Mouse (Mus musculus) lung, postnatal 0 days (tissue): ENCODE data around the gene Mfng. TPM values are rescaled to one million over a fixed set of nuclear protein-coding genes. Genes with fewer than 3 reads are reported as not detected.

ENCODE experiments used
- ATAC-seq: fragments of 200-750 bp; cut with Nextera tagmentation; 2 replicates; pipeline ENCODE4 v1.8.0; 2017; ENCODE audit warnings: moderate library complexity
- DNase-seq: peaks from one replicate; pipeline ENCODE4 v3.0.0-alpha.2; 2016; ENCODE audit warnings: low spot score
- H3K27ac ChIP-seq: fragments of 300-500 bp; sonication (generic); 2 replicates; pipeline ENCODE4 v1.5.1; 2014; ENCODE audit warnings: antibody characterized with exemption, mild to moderate bottlenecking, low read length, mixed read lengths
- H3K27me3 ChIP-seq: fragments of 300-500 bp; sonication (generic); replicated peaks from 2 replicates; pipeline ENCODE4 v1.6.1; 2014; ENCODE audit warnings: low read length, mixed read lengths; ENCODE audit not compliant: insufficient read depth
- H3K36me3 ChIP-seq: fragments of 300-500 bp; sonication (generic); 2 replicates; pipeline ENCODE4 v1.6.1; 2014; ENCODE audit warnings: low read length, mixed read lengths; ENCODE audit not compliant: insufficient read depth
- H3K4me1 ChIP-seq: fragments of 300-500 bp; sonication (generic); 2 replicates; pipeline ENCODE4 v1.6.1; 2014; ENCODE audit warnings: antibody characterized with exemption, low read depth, low read length, mixed read lengths; ENCODE audit not compliant: insufficient read depth
- H3K4me2 ChIP-seq: fragments of 300-500 bp; sonication (generic); replicated peaks from 2 replicates; pipeline ENCODE4 v1.6.1; 2014; ENCODE audit warnings: low read depth, mild to moderate bottlenecking, low read length, moderate library complexity, mixed read lengths
- H3K4me3 ChIP-seq: fragments of 300-500 bp; sonication (generic); 2 replicates; pipeline ENCODE4 v1.5.1; 2014; ENCODE audit warnings: low read depth, low read length
- H3K9ac ChIP-seq: fragments of 300-500 bp; sonication (generic); replicated peaks from 2 replicates; pipeline ENCODE4 v1.6.1; 2014; ENCODE audit warnings: low read depth, mild to moderate bottlenecking
- H3K9me3 ChIP-seq: fragments of 300-500 bp; sonication (generic); 2 replicates; pipeline ENCODE4 v1.6.1; 2016; ENCODE audit warnings: low read length, mixed read lengths
- CTCF ChIP-seq: IDR thresholded peaks from 2 replicates; pipeline ENCODE4 v1.5.1; 2016; ENCODE audit warnings: antibody characterized with exemption, mild to moderate bottlenecking
- EP300 ChIP-seq: IDR thresholded peaks from 2 replicates; pipeline ENCODE4 v1.6.1; 2016; ENCODE audit warnings: antibody characterized with exemption, mild to moderate bottlenecking, control low read depth
- WGBS: fragments of 180-500 bp; shearing (Covaris S2); extraction: QIAGEN DNeasy Blood & Tissue Kit; methylation state at CpG from one replicate; pipeline ENCODE4 v1.1.7; 2014; 5-methylcytosine and 5-hydroxymethylcytosine counted together
- polyA plus RNA-seq: library from polyadenylated mRNA; unstranded; fragments of >200 nt; fragmentation: Nextera tagmentation; extraction: Ambion mirVana; gene quantifications from 2 replicates; pipeline ENCODE4 v1.2.1, GENCODE M21; 2015

Mfng gene
- polyA plus RNA-seq, 1 experiment from 2014 or later = 47.8 TPM

GRCm38 (mm10) chr15:78735431-78736180 is 37.7 kb downstream of the Mfng start:
- TF ChIP-seq CTCF (no peak), EP300 (no peak)
- Histone ChIP-seq H3K36me3 (no peaks in the 10 kb centered on the region), H3K4me2 (no peak overlapping the region), H3K27me3 (no peaks in the 10 kb centered on the region), H3K4me3 (no peak overlapping the region), H3K9me3 (no peaks in the 10 kb centered on the region), H3K9ac (no peak overlapping the region), H3K27ac (no peak overlapping the region), H3K4me1 (no peaks in the 10 kb centered on the region)
- 19% methylated on average over 17 of the region's 17 CpGs for WGBS
- ATAC-seq = no peak
- no peak for DNase-seq

GRCm38 (mm10) chr15:78731830-78732229 is 41.4 kb downstream of the Mfng start:
- no peak overlapping the region for H3K4me2 ChIP-seq
- no peak overlapping the region for H3K4me3 ChIP-seq
- ATAC-seq (no peak), DNase-seq (no peak)
- no peaks in the 10 kb centered on the region for H3K27me3 ChIP-seq
- TF ChIP-seq CTCF (no peak), EP300 (no peak)
- H3K9me3 ChIP-seq = no peaks in the 10 kb centered on the region
- H3K36me3 ChIP-seq = no peaks in the 10 kb centered on the region
- no peak overlapping the region for H3K27ac ChIP-seq
- H3K4me1 ChIP-seq = no peaks in the 10 kb centered on the region
- H3K9ac ChIP-seq = no peak overlapping the region
- WGBS = 47% methylated on average over 4 of the region's 4 CpGs

GRCm38 (mm10) chr15:78730315-78731049 is 42.8 kb downstream of the Mfng start:
- WGBS = 65% methylated on average over 12 of the region's 12 CpGs
- Histone ChIP-seq H3K4me2 (no peak overlapping the region), H3K27me3 (no peaks in the 10 kb centered on the region), H3K4me3 (no peak overlapping the region), H3K27ac (no peak overlapping the region), H3K36me3 (no peaks in the 10 kb centered on the region), H3K4me1 (no peaks in the 10 kb centered on the region), H3K9ac (no peak overlapping the region), H3K9me3 (no peaks in the 10 kb centered on the region)
- TF ChIP-seq EP300 (no peak), CTCF (no peak)
- ATAC-seq (no peak), DNase-seq (no peak)

GRCm38 (mm10) chr15:78726697-78727096 is 46.6 kb downstream of the Mfng start:
- TF ChIP-seq CTCF (no peak), EP300 (no peak)
- ATAC-seq (no peak), DNase-seq (no peak)
- H3K27me3 ChIP-seq = no peaks in the 10 kb centered on the region
- H3K9me3 ChIP-seq = no peaks in the 10 kb centered on the region
- H3K9ac ChIP-seq = no peak overlapping the region
- H3K27ac ChIP-seq = no peak overlapping the region
- H3K4me2 ChIP-seq = no peak overlapping the region
- no peaks in the 10 kb centered on the region for H3K36me3 ChIP-seq
- WGBS = 59% methylated on average over 7 of the region's 7 CpGs
- no peak overlapping the region for H3K4me3 ChIP-seq
- H3K4me1 ChIP-seq = no peaks in the 10 kb centered on the region

DNA sequence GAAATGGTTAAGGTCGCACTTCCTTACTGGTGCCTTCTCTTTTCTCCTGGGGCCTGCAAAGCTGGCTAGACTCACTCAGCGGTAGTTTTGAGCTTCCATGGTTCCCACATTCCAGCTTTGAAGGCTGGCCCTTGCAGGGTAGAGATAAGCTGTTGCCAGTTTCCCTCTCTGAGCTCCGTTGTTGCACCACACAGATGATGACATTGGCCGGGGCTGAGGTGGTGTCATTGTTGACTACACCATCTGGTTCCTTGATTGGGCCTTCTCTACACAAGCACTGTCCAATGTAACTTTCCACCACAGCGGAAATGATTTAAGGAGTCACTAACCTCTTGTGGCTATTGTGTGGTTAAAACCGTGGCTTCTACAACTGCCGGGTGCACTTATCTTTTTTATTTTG is 52.7 kb downstream of the Mfng start:
- peak; percentile 24 for DNase-seq
- peaks cover 35% of the 10 kb centered on the region for H3K27me3 ChIP-seq
- no peaks in the 10 kb centered on the region for H3K9me3 ChIP-seq

DNA sequence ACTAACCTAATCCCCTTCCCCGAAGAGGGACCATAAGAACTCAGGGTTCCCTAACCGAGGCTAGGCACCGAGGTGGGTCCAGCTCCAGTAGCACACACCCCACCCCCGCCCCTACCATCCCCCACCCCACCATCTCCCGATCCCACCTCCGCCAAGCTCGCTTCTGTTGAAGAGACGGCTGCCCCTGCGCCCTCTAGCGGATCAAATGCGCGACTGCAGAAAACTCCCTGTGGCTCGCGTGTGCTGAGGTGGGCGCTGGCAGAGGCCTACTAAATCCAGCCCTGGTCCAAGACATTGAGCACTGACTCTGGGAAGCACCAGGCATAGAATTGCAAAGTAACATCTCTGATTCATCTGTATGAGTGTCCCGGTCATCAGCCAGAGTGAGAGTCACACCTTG is 53.2 kb downstream of the Mfng start:
- WGBS = 3% methylated on average over 16 of the region's 16 CpGs
- H3K4me3 ChIP-seq = no peak overlapping the region
- peaks cover 36% of the 10 kb centered on the region for H3K27me3 ChIP-seq
- peak; percentile 81 for TF ChIP-seq CTCF
- TF ChIP-seq EP300 = no peak
- no peaks in the 10 kb centered on the region for H3K36me3 ChIP-seq
- DNase-seq = peak; percentile 68
- H3K9ac ChIP-seq = no peak overlapping the region
- H3K4me2 ChIP-seq = no peak overlapping the region
- H3K27ac ChIP-seq = no peak overlapping the region
- H3K4me1 ChIP-seq = no peaks in the 10 kb centered on the region
- H3K9me3 ChIP-seq = no peaks in the 10 kb centered on the region
- peak; percentile 43; the same call in 1 of the 2 replicates for ATAC-seq

More for the DNA sequence above, 52.7 kb downstream of the Mfng start:
- Histone ChIP-seq H3K9ac (no peak overlapping the region), H3K4me1 (no peaks in the 10 kb centered on the region), H3K36me3 (no peaks in the 10 kb centered on the region), H3K4me2 (no peak overlapping the region), H3K4me3 (no peak overlapping the region), H3K27ac (no peak overlapping the region)
- WGBS = 53% methylated on average over 7 of the region's 7 CpGs
- ATAC-seq = 0 out of 2 replicates have a peak, but pooled peaks have one; percentile 17
- TF ChIP-seq EP300 (no peak), CTCF (no peak)
